8 mouse cellular contexts compared by ENCODE assay signal in genomic region chr4:119138171-119138570, GRCm38 (mm10). TPM values are rescaled to one million over a fixed set of nuclear protein-coding genes. Genes with fewer than 3 reads are reported as not detected.
DNase-seq lines count a peak whose midpoint lies in the region; ATAC-seq lines count a peak whose summit lies in the region.

No protein-coding gene starts in this region.

- H3K27me3 ChIP-seq in forebrain, embryonic 15.5 days = no peaks in the 10 kb centered on the region
- H3K27me3 ChIP-seq in kidney, embryonic 16.5 days (ENCODE audit: insufficient read depth, low read length) = no peaks in the 10 kb centered on the region

- peak; percentile 91 for DNase-seq in R1 (ENCODE audit: low read depth, low spot score)
- peak; percentile 84 for DNase-seq in liver
- peak; percentile 66 for DNase-seq in neural tube, embryonic 10.5 days (ENCODE audit: extremely low spot score, low spot score)
- DNase-seq in urinary bladder, postnatal 36 days (ENCODE audit: low spot score in 2 of 2) = peak; percentile 70 to 79
- DNase-seq in Muller cell, postnatal 12 days (ENCODE audit: inconsistent ontology term) = no peak

- peak; percentile 84 for ATAC-seq in cerebellum, adult (ENCODE audit: insufficient number of reproducible peaks, low FRiP score, low TSS enrichment)
- peak; percentile 79 for ATAC-seq in forebrain, embryonic 15.5 days (replicated peaks)
- peak; percentile 91 for ATAC-seq in kidney, embryonic 16.5 days (ENCODE audit: low FRiP score, low TSS enrichment)

- WGBS in forebrain, embryonic 15.5 days = 8% methylated on average over 18 of the region's 18 CpGs
- WGBS in kidney, embryonic 16.5 days = 11% methylated on average over 18 of the region's 18 CpGs

- peak overlapping the region; percentile 26 for H3K4me3 ChIP-seq in forebrain, embryonic 15.5 days
- H3K4me3 ChIP-seq in kidney, embryonic 16.5 days (ENCODE audit: low read length) = peak overlapping the region; percentile 24; the same call in 1 of the 2 replicates

- H3K27ac ChIP-seq in forebrain, embryonic 15.5 days (replicated peaks) = no peak overlapping the region
- peak overlapping the region; percentile 69 for H3K27ac ChIP-seq in kidney, embryonic 16.5 days (ENCODE audit: low read length)

- peaks cover 30% of the 10 kb centered on the region for H3K36me3 ChIP-seq in forebrain, embryonic 15.5 days
- H3K36me3 ChIP-seq in kidney, embryonic 16.5 days (ENCODE audit: insufficient read depth, low read length) = peaks cover 43% of the 10 kb centered on the region

- no peak overlapping the region; the same call in 1 of the 2 replicates for H3K9ac ChIP-seq in forebrain, embryonic 15.5 days (replicated peaks)
- peak overlapping the region; percentile 61 for H3K9ac ChIP-seq in kidney, embryonic 16.5 days (replicated peaks; ENCODE audit: low read length)

- peaks cover 15% of the 10 kb centered on the region for H3K4me1 ChIP-seq in forebrain, embryonic 15.5 days
- H3K4me1 ChIP-seq in kidney, embryonic 16.5 days (ENCODE audit: insufficient read depth, low read length) = peaks cover 9% of the 10 kb centered on the region; the same call in 1 of the 2 replicates

- H3K9me3 ChIP-seq in forebrain, embryonic 15.5 days = no peaks in the 10 kb centered on the region
- H3K9me3 ChIP-seq in kidney, embryonic 16.5 days (ENCODE audit: low read length) = no peaks in the 10 kb centered on the region

- H3K4me2 ChIP-seq in forebrain, embryonic 15.5 days (replicated peaks) = peak overlapping the region; percentile 44
- H3K4me2 ChIP-seq in kidney, embryonic 16.5 days (replicated peaks; ENCODE audit: low read depth, low read length) = peak overlapping the region; percentile 50

RNA-seq across cellular contexts. Expression of gene Slc2a1, which starts 29.7 kb away (rescaled TPM):
- polyA plus RNA-seq in forebrain, embryonic 15.5 days (2015; fragmentation: Nextera tagmentation; extraction: Ambion mirVana) = 89.5 and 89.7 TPM in 2 replicates
- polyA plus RNA-seq in kidney, embryonic 16.5 days (2015; fragmentation: Nextera tagmentation; extraction: Ambion mirVana) = 98.6 and 98.8 TPM in 2 replicates

RNA-seq across cellular contexts. Expression of gene Zfp691, which starts 35.8 kb away (rescaled TPM):
- polyA plus RNA-seq in forebrain, embryonic 15.5 days (2015; fragmentation: Nextera tagmentation; extraction: Ambion mirVana) = 5.0 and 5.4 TPM in 2 replicates
- polyA plus RNA-seq in kidney, embryonic 16.5 days (2015; fragmentation: Nextera tagmentation; extraction: Ambion mirVana) = 9.5 and 9.8 TPM in 2 replicates

RNA-seq across cellular contexts. Expression of gene Ermap, which starts 51.6 kb away (rescaled TPM):
- polyA plus RNA-seq in forebrain, embryonic 15.5 days (2015; fragmentation: Nextera tagmentation; extraction: Ambion mirVana) = 0.27 and 0.61 TPM in 2 replicates
- 1.4 and 1.8 TPM in 2 replicates for polyA plus RNA-seq in kidney, embryonic 16.5 days (2015; fragmentation: Nextera tagmentation; extraction: Ambion mirVana)

RNA-seq across cellular contexts. Expression of gene Svbp, which starts 56.9 kb away (rescaled TPM):
- polyA plus RNA-seq in forebrain, embryonic 15.5 days (2015; fragmentation: Nextera tagmentation; extraction: Ambion mirVana) = 256 and 267 TPM in 2 replicates
- polyA plus RNA-seq in kidney, embryonic 16.5 days (2015; fragmentation: Nextera tagmentation; extraction: Ambion mirVana) = 121 and 125 TPM in 2 replicates
